Mouse (Mus musculus) testis, adult 2 months (tissue): ENCODE measurements around the gene Rrm1. TPM values are rescaled to one million over a fixed set of nuclear protein-coding genes. Genes with fewer than 3 reads are reported as not detected.
A peak's percentile ranks its signal among the peaks of the same experiment; 100 is the strongest.

Source experiments
- H3K27ac ChIP-seq: fragments of 200-500 bp; 2 replicates; pipeline ENCODE4 v1.5.1; 2012; ENCODE audit warnings: low read depth, low read length; ENCODE audit not compliant: control insufficient read depth, insufficient read depth
- H3K27me3 ChIP-seq: fragments of 200-500 bp; 2 replicates; pipeline ENCODE4 v1.6.1; 2012; ENCODE audit warnings: mild to moderate bottlenecking, low read length, moderate library complexity; ENCODE audit not compliant: control insufficient read depth, insufficient read depth
- H3K36me3 ChIP-seq: fragments of 200-500 bp; 2 replicates; pipeline ENCODE4 v1.6.1; 2012; ENCODE audit warnings: mild to moderate bottlenecking, low read length; ENCODE audit not compliant: control insufficient read depth, insufficient read depth
- H3K4me1 ChIP-seq: fragments of 200-500 bp; 2 replicates; pipeline ENCODE4 v1.6.1; 2012; ENCODE audit warnings: low read length; ENCODE audit not compliant: control insufficient read depth, insufficient read depth
- H3K4me3 ChIP-seq: fragments of 200-500 bp; 2 replicates; pipeline ENCODE4 v1.5.1; 2012; ENCODE audit warnings: low read depth, mild to moderate bottlenecking, low read length, moderate library complexity, mixed read lengths; ENCODE audit not compliant: control insufficient read depth
- CTCF ChIP-seq: fragments of 200-500 bp; IDR thresholded peaks from 2 replicates; pipeline ENCODE4 v1.5.1; 2012; ENCODE audit warnings: low read depth, mild to moderate bottlenecking, inconsistent platforms, low read length, moderate library complexity; ENCODE audit not compliant: control insufficient read depth, insufficient read depth, insufficient replicate concordance
- POLR2A ChIP-seq: fragments of 200-500 bp; IDR thresholded peaks from 2 replicates; pipeline ENCODE4 v1.6.1; 2012; ENCODE audit warnings: low read depth, mild to moderate bottlenecking, inconsistent platforms, low read length, moderate library complexity; ENCODE audit not compliant: control insufficient read depth
- polyA plus RNA-seq: library from polyadenylated mRNA; depleted of rRNA; stranded (reverse); fragments of >200 nt; gene quantifications from 2 replicates; pipeline ENCODE4 v1.2.3, GENCODE M21; 2012

Gene Rrm1
- polyA plus RNA-seq, 1 experiment, result 27.6 TPM

- H3K27ac ChIP-seq, result no peak overlapping the region
- no peaks in the 10 kb centered on the region for H3K4me1 ChIP-seq
- TF ChIP-seq CTCF (no peak), POLR2A (no peak)
- no peaks in the 10 kb centered on the region for H3K27me3 ChIP-seq
- no peaks in the 10 kb centered on the region; the same call in 1 of the 2 replicates for H3K36me3 ChIP-seq
- no peak overlapping the region for H3K4me3 ChIP-seq
Measured at GRCm38 (mm10) chr7:102415841-102416240, 25.7 kb upstream of the Rrm1 start.

GRCm38 (mm10) chr7:102417398-102417797 is 24.1 kb upstream of the Rrm1 start:
- TF ChIP-seq CTCF (no peak; the same call in 1 of the 2 replicates), POLR2A (no peak)
- Histone ChIP-seq H3K4me1 (no peaks in the 10 kb centered on the region), H3K4me3 (no peak overlapping the region), H3K36me3 (no peaks in the 10 kb centered on the region), H3K27me3 (no peaks in the 10 kb centered on the region), H3K27ac (no peak overlapping the region)

- Histone ChIP-seq H3K27me3 (no peaks in the 10 kb centered on the region), H3K36me3 (peaks cover 2% of the 10 kb centered on the region), H3K4me3 (no peak overlapping the region), H3K27ac (no peak overlapping the region), H3K4me1 (no peaks in the 10 kb centered on the region)
- TF ChIP-seq CTCF (no peak), POLR2A (no peak)
Measured at GRCm38 (mm10) chr7:102422036-102422435, 19.5 kb upstream of the Rrm1 start.

GRCm38 (mm10) chr7:102425933-102426685 is 15.4 kb upstream of the Rrm1 start:
- no peaks in the 10 kb centered on the region for H3K4me1 ChIP-seq
- TF ChIP-seq POLR2A, result no peak
- TF ChIP-seq CTCF, result no peak
- no peak overlapping the region for H3K27ac ChIP-seq
- H3K27me3 ChIP-seq, result no peaks in the 10 kb centered on the region
- no peak overlapping the region for H3K4me3 ChIP-seq
- peaks cover 2% of the 10 kb centered on the region for H3K36me3 ChIP-seq

GRCm38 (mm10) chr7:102434344-102434743 is 7.2 kb upstream of the Rrm1 start:
- H3K27me3 ChIP-seq, result no peaks in the 10 kb centered on the region
- no peak overlapping the region for H3K27ac ChIP-seq
- no peak overlapping the region for H3K4me3 ChIP-seq
- no peaks in the 10 kb centered on the region for H3K4me1 ChIP-seq
- no peaks in the 10 kb centered on the region; the same call in 1 of the 2 replicates for H3K36me3 ChIP-seq
- TF ChIP-seq POLR2A, result no peak
- no peak for TF ChIP-seq CTCF

- H3K4me3 ChIP-seq, result peak overlapping the region; percentile 92
- TF ChIP-seq POLR2A (no peak), CTCF (no peak)
- H3K27ac ChIP-seq, result peak overlapping the region; percentile 59
Measured at GRCm38 (mm10) chr7:102440822-102441656, 456 bp upstream of the Rrm1 start.

GRCm38 (mm10) chr7:102442432-102442831 is 937 bp downstream of the Rrm1 start:
- Histone ChIP-seq H3K27me3 (no peaks in the 10 kb centered on the region), H3K36me3 (no peaks in the 10 kb centered on the region; the same call in 1 of the 2 replicates), H3K4me1 (peaks cover 2% of the 10 kb centered on the region; the same call in 1 of the 2 replicates), H3K4me3 (peak overlapping the region; percentile 92), H3K27ac (peak overlapping the region; percentile 76; the same call in 1 of the 2 replicates)
- no peak for TF ChIP-seq CTCF

More at GRCm38 (mm10) chr7:102440822-102441656, 456 bp upstream of the Rrm1 start:
- no peaks in the 10 kb centered on the region for H3K27me3 ChIP-seq
- H3K4me1 ChIP-seq, result peaks cover 2% of the 10 kb centered on the region; the same call in 1 of the 2 replicates
- H3K36me3 ChIP-seq, result no peaks in the 10 kb centered on the region
